Mouse (Mus musculus): ENCODE data around the gene Hmces. TPM values are rescaled to one million over a fixed set of nuclear protein-coding genes. Genes with fewer than 3 reads are reported as not detected.

The Hmces gene
- polyA plus RNA-seq (2015; fragmentation: Nextera tagmentation; extraction: Ambion mirVana) = 18.7 and 22.7 TPM in 2 replicates

DNA sequence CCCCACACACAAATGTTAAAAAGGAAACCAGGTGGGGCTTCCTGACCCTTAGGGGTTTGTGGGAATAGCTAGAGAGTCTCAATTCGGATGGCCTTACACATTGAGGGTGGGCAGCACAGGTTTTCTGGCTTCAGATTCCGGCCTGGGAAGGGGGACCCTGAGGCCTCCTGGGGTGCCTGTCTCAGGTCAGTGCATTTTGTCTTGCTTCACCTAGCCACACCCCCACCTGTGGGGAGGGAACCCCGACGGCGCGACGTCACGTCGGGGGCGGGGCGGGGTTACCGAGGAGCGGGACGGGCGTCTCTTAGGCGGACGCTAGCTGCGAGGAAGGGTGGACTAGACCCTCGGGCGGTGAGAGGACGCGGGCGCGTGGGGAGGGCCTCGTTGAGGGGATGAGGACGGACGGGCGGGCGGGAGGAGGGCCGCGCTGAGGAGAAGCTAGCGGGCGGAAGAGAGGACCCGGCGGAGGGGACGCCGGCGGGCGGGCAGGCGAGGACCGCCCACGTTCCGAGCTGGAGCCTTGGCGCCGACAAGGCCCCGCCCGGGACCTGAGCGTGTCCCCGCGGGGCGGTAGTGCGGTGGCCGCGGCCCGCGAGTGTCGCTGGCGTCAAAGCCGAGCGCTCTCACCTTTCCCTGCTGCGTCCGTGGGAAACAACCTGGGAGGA, at the start of gene Hmces:
Gene Hmces, plus strand, starts transcription at position 275 of the 665 bp plus-strand sequence.

DNA sequence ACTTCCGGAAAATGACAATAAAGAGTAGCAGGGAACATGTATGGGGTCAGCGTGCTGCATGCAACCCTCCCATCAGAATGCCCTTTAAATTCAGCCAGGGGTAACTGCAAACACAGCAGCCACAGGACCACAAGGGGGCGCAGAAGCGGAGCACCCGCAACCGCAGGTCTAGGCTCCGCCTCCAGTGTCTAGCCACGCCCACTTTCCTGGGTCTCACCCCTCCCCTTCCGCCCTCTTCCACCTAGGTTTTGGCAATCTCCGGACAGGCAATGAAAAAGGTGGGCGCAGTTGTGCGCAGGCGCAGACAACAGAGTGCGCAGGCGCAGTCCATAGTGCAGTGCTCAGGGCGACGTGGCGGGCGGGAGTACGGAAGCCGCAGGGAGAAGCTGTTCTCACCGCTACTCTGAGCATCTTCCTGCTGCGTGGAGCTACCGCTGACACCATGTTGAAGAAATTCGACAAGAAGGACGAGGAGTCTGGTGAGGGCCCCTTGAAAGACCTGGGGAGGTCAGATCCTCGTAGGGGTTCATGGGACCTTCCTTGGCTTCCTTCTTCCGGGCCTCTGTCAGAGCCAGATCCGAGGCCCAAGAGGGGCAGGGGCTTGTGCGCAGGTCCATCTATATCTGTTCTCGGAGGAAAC, 26.0 kb upstream of the Hmces start, which contains the start of gene Copg1:
Gene Copg1, plus strand, starts transcription at position 221 of the 640 bp plus-strand sequence.

DNA sequence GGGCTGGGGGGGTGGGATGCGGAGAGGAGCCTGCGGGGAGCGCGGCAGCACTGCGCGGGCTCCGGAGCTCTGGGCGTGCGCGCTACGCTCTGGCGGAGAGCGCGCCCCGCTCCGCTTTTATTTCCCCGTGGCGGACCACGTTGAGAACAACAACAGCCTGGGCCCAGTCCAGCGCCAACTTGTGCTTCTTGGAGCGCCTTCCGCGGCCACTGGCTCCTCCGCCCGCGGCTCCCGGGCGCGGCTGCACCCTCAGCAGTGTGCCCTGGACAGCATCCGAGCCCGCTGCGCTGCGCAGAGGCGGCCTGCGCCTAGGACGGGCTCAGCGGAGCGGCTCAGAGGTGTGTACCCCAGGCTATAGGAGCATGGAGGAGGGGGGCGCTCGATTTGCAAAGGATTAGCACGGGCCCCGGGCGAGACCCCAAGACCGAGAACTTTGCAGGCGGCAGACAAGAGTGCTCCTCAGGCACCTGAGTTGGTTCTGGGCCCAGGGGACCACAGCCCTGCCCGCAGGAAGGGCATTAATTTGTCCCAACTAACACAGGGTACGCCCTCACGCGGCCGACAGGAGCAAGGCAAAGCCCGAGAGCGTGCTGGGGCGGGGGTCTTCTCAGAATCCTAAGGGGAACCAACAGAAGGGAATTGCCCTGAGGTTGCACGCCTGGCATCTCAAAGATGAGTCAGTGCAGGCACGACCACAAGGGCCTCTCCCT, 68.0 kb downstream of the Hmces start, which contains the start of gene H1fx:
Gene H1fx, minus strand, starts transcription at position 91 of the 710 bp plus-strand sequence.

Small RNA genes lying within 50 kb of the gene (microRNA-seq; reads per million reads assigned to microRNA genes)
- 0.20 to 1.7 reads per million in 2 experiments for gene Gm47286

Other genes starting within 250 kb of the Hmces start
- gene Aplf, start 241.7 kb upstream of the Hmces start, polyA plus RNA-seq (2015; fragmentation: Nextera tagmentation; extraction: Ambion mirVana) = 6.0 and 6.1 TPM in 2 replicates
- gene Efcc1, start 183.1 kb upstream of the Hmces start, polyA plus RNA-seq (2015; fragmentation: Nextera tagmentation; extraction: Ambion mirVana) = 0.83 and 0.88 TPM in 2 replicates
- gene Gp9, start 135.9 kb upstream of the Hmces start, polyA plus RNA-seq (2015; fragmentation: Nextera tagmentation; extraction: Ambion mirVana) = 0.33 TPM in 1 of 2 replicates, not detected in the other
- gene Rab43, start 101.8 kb upstream of the Hmces start, polyA plus RNA-seq (2015; fragmentation: Nextera tagmentation; extraction: Ambion mirVana) = 7.4 and 8.5 TPM in 2 replicates
- 1.5 and 2.2 TPM in 2 replicates for gene Gm45140, start 78.1 kb upstream of the Hmces start, polyA plus RNA-seq (2015; fragmentation: Nextera tagmentation; extraction: Ambion mirVana)
- gene Isy1, start 75.1 kb upstream of the Hmces start, polyA plus RNA-seq (2015; fragmentation: Nextera tagmentation; extraction: Ambion mirVana) = 21.0 and 30.2 TPM in 2 replicates
- 1,054 and 1,079 TPM in 2 replicates for gene Cnbp, start 62.8 kb upstream of the Hmces start, polyA plus RNA-seq (2015; fragmentation: Nextera tagmentation; extraction: Ambion mirVana)
- 63.5 and 67.2 TPM in 2 replicates for gene Copg1, start 26.1 kb upstream of the Hmces start, polyA plus RNA-seq (2015; fragmentation: Nextera tagmentation; extraction: Ambion mirVana)
- 21.2 and 25.4 TPM in 2 replicates for gene H1fx, start 67.7 kb downstream of the Hmces start, polyA plus RNA-seq (2015; fragmentation: Nextera tagmentation; extraction: Ambion mirVana)
- gene Rab7, start 131.3 kb downstream of the Hmces start, polyA plus RNA-seq (2015; fragmentation: Nextera tagmentation; extraction: Ambion mirVana) = 236 and 256 TPM in 2 replicates
- gene Rpn1, start 170.5 kb downstream of the Hmces start, polyA plus RNA-seq (2015; fragmentation: Nextera tagmentation; extraction: Ambion mirVana) = 84.4 and 103 TPM in 2 replicates